Mouse (Mus musculus) spleen, adult 2 months (tissue): ENCODE results near the gene Tfec. TPM values are rescaled to one million over a fixed set of nuclear protein-coding genes. Genes with fewer than 3 reads are reported as not detected.

Experiments
- DNase-seq, 2 experiments: peaks; one replicate each; pipeline versions ENCODE4 v3.0.0 to v3.0.0-alpha.2; 2012 to 2021; ENCODE audit warnings: low spot score in 2 of 2, low read depth in 1 of 2
- H3K27ac ChIP-seq: fragments of 200-500 bp; 2 replicates; pipeline ENCODE4 v1.5.1; 2012; ENCODE audit warnings: low read length, inconsistent platforms; ENCODE audit not compliant: insufficient read depth
- H3K27me3 ChIP-seq: fragments of 200-500 bp; 2 replicates; pipeline ENCODE4 v1.6.1; 2012; ENCODE audit warnings: mild to moderate bottlenecking, moderate library complexity, low read length, inconsistent platforms; ENCODE audit not compliant: control insufficient read depth, insufficient read depth
- H3K36me3 ChIP-seq: fragments of 200-500 bp; 2 replicates; pipeline ENCODE4 v1.6.1; 2012; ENCODE audit warnings: mild to moderate bottlenecking, low read length, inconsistent platforms; ENCODE audit not compliant: control insufficient read depth, insufficient read depth
- H3K4me1 ChIP-seq: fragments of 200-500 bp; 2 replicates; pipeline ENCODE4 v1.6.1; 2011; ENCODE audit warnings: inconsistent platforms; ENCODE audit not compliant: control insufficient read depth, insufficient read depth, insufficient read length
- H3K4me3 ChIP-seq: fragments of 200-500 bp; 2 replicates; pipeline ENCODE4 v1.5.1; 2011; ENCODE audit warnings: mild to moderate bottlenecking, inconsistent platforms; ENCODE audit not compliant: insufficient read depth, insufficient read length; ENCODE audit errors: extremely low read depth
- CTCF ChIP-seq: fragments of 200-500 bp; IDR thresholded peaks from 2 replicates; pipeline ENCODE4 v1.5.1; 2011; ENCODE audit warnings: mild to moderate bottlenecking, inconsistent platforms; ENCODE audit not compliant: insufficient read depth, insufficient read length, insufficient replicate concordance; ENCODE audit errors: extremely low read depth
- POLR2A ChIP-seq: fragments of 200-500 bp; IDR thresholded peaks from 2 replicates; pipeline ENCODE4 v1.6.1; 2011; ENCODE audit warnings: low read depth, low read length, inconsistent platforms
- WGBS: fragments of 180-500 bp; shearing (Covaris S2); methylation state at CpG from one replicate; pipeline ENCODE4 v1.1.7; 2018; 5-methylcytosine and 5-hydroxymethylcytosine counted together
- polyA plus RNA-seq: library from polyadenylated mRNA; depleted of rRNA; stranded (reverse); fragments of >200 nt; gene quantifications from 2 replicates; pipeline ENCODE4 v1.2.3, GENCODE M21; 2012; rRNA removed

Tfec gene
- polyA plus RNA-seq = 1.8 and 2.8 TPM in 2 replicates

GRCm38 (mm10) chr6:16898251-16898862 is at the start of gene Tfec:
TSS of gene Tfec (minus strand) at chr6:16898441.
- WGBS = 34% methylated on average over 7 of the region's 7 CpGs
- Histone ChIP-seq H3K27me3 (no peaks in the 10 kb centered on the region), H3K27ac (no peak within 1 kb of the TSS; the same call in 1 of the 2 replicates), H3K4me1 (no peaks in the 10 kb centered on the region), H3K36me3 (no peaks in the 10 kb centered on the region), H3K4me3 (no peak within 1 kb of the TSS)
- TF ChIP-seq POLR2A (no peak), CTCF (no peak)
- DNase-seq = no peak

- Histone ChIP-seq H3K27ac (no peak overlapping the region), H3K4me3 (no peak overlapping the region), H3K4me1 (no peaks in the 10 kb centered on the region), H3K27me3 (no peaks in the 10 kb centered on the region), H3K36me3 (no peaks in the 10 kb centered on the region)
- TF ChIP-seq POLR2A (no peak), CTCF (no peak)
- no peak for DNase-seq
- WGBS = 70% methylated on average over 3 of the region's 3 CpGs
Observed at GRCm38 (mm10) chr6:16947837-16948236, 49.6 kb upstream of the Tfec start.

DNA sequence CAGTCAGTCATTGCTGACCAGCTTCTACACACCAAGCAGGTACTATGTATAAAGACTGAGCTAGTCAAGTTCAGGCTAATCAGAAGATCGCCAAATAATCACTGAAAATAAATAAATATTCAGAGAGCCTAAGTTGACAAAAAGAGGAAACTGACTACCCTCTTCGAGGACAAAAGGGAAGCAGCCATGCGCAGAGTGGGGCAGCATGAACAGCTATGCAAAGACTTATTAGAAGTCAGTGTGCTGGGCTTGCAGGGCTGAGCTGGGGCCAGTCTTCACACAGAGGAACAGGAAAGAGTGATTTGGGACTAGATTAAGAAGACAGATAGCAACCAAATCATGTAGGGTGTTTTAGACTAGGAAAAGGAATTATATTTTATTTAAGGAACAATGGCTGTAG is 45.3 kb upstream of the Tfec start:
- Histone ChIP-seq H3K27me3 (no peaks in the 10 kb centered on the region), H3K4me1 (no peaks in the 10 kb centered on the region), H3K36me3 (no peaks in the 10 kb centered on the region), H3K4me3 (no peak overlapping the region), H3K27ac (no peak overlapping the region)
- DNase-seq = peak in 1 of 2 experiments; percentile 14
- TF ChIP-seq CTCF (no peak), POLR2A (no peak)
- 31% methylated on average over 3 of the region's 3 CpGs for WGBS

DNA sequence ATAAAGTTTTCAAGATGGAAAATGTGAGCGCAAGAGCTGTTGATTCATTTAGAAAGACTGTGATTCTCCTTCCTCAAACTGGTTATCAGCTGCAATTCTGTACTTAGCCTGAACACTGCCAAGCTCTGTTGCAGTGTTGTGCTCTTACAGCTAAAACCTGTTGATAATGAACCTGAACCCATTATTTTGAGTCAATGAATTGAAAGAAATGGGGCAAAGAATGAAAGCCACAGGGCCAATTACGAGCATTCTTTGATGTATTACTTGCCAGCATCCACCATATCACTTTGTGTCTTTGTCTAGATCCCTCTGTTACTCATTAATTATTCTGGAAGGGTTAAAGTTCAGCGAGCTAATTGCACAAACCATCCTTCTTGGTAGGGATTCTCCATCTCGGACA is 44.2 kb upstream of the Tfec start:
- H3K4me1 ChIP-seq = no peaks in the 10 kb centered on the region
- WGBS = 89% methylated on average over 4 of the region's 4 CpGs
- H3K27me3 ChIP-seq = no peaks in the 10 kb centered on the region
- no peak overlapping the region for H3K27ac ChIP-seq
- TF ChIP-seq CTCF (no peak), POLR2A (no peak)
- no peak overlapping the region for H3K4me3 ChIP-seq
- DNase-seq = no peak
- no peaks in the 10 kb centered on the region for H3K36me3 ChIP-seq

DNA sequence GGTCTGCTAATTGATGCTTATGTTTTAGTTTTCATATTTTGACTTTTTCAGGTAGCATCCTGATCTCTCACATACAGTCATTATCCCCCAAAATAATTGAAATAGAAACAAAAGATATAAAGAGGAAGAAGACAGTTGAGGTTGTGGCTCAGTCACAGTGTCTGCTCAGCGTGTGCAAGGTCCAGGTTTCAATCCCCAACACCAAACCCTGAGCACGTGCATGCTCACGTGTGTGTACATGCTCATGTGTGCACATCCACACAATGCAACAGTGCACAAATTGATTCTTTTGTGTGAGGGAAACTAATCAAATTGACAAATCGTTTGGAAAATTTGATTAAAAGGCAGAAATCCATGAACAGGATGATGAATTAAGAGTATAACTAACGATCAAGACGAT is 32.8 kb upstream of the Tfec start:
- TF ChIP-seq POLR2A (no peak), CTCF (no peak)
- no peaks in the 10 kb centered on the region for H3K27me3 ChIP-seq
- no peaks in the 10 kb centered on the region for H3K36me3 ChIP-seq
- no peak for DNase-seq
- no peaks in the 10 kb centered on the region for H3K4me1 ChIP-seq
- no peak overlapping the region for H3K4me3 ChIP-seq
- no peak overlapping the region for H3K27ac ChIP-seq
- 79% methylated on average over 6 of the region's 6 CpGs for WGBS

GRCm38 (mm10) chr6:16920111-16920656 is 21.9 kb upstream of the Tfec start:
- Histone ChIP-seq H3K27me3 (no peaks in the 10 kb centered on the region), H3K27ac (no peak overlapping the region), H3K36me3 (no peaks in the 10 kb centered on the region), H3K4me3 (no peak overlapping the region), H3K4me1 (no peaks in the 10 kb centered on the region)
- no peak for DNase-seq
- TF ChIP-seq POLR2A (no peak), CTCF (no peak)
- 89% methylated on average over 2 of the region's 2 CpGs for WGBS

- Histone ChIP-seq H3K27me3 (no peaks in the 10 kb centered on the region), H3K4me1 (no peaks in the 10 kb centered on the region), H3K27ac (no peak overlapping the region), H3K36me3 (no peaks in the 10 kb centered on the region), H3K4me3 (no peak overlapping the region)
- no peak for DNase-seq
- TF ChIP-seq POLR2A (no peak), CTCF (no peak)
- WGBS = 50% methylated on average over 5 of the region's 5 CpGs
Observed at GRCm38 (mm10) chr6:16891819-16892218, 6.4 kb downstream of the Tfec start.
